Mouse (Mus musculus): ENCODE data around the gene Hsd17b11. TPM values are rescaled to one million over a fixed set of nuclear protein-coding genes. Genes with fewer than 3 reads are reported as not detected.

The Hsd17b11 gene
- polyA plus RNA-seq, 1 experiment from 2014 or later: 2.5 TPM

DNA sequence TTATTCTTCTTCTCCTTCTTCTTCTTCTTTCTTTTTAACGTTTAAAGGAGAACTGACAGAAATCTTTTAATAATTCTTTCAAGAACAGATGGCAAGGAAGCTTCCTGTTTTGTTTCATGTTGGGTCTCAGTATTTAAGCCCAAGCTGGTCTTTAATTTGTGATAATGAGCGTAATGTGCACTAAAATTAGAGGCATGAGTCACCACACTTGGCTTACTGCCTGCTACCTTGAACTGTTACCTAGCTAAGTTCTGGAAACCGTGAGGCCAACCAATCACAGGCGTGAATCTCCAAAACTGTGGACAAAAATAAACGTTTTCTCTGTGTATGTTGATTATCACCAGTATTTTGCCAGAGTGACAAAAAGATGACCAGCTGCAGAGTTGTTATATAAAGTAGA, 23.0 kb downstream of the Hsd17b11 start:
- no peak overlapping the region for H3K4me3 ChIP-seq
- no peaks in the 10 kb centered on the region for H3K27me3 ChIP-seq (ENCODE audit: insufficient read depth, poor library complexity, severe bottlenecking)
- DNase-seq (ENCODE audit: low spot score): no peak
- no peaks in the 10 kb centered on the region for H3K9me3 ChIP-seq
- WGBS: 64% methylated on average over 5 of the region's 5 CpGs
- H3K27ac ChIP-seq: no peak overlapping the region
- H3K36me3 ChIP-seq: peaks cover 6% of the 10 kb centered on the region; the same call in 1 of the 2 replicates
- H3K4me1 ChIP-seq: no peaks in the 10 kb centered on the region

GRCm38 (mm10) chr5:103995181-103995580, 26.5 kb downstream of the Hsd17b11 start:
- DNase-seq (ENCODE audit: low spot score): peak; percentile 66
- WGBS: 51% methylated on average over 3 of the region's 3 CpGs

DNA sequence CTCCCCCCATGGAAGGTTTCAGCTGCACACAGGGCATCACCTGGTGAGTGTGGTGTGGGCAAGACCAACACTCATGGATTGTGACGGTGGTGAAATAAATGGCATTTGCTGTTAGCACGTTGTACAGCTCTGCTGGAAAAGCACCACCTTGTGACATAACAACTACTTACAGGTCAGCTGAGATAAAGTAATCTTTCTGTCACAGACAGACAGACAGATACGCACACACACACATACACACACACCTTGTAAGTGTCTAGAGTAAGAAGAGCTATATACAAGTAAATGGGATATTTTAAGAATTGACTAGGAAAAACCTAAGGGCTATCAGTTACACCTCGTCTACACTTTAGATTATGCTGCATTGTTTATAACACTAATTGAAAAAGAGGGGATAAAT, 27.1 kb downstream of the Hsd17b11 start:
- peak; percentile 17 for DNase-seq (ENCODE audit: low spot score)
- Histone ChIP-seq H3K4me3 (no peak overlapping the region), H3K4me1 (no peaks in the 10 kb centered on the region), H3K9me3 (no peaks in the 10 kb centered on the region), H3K27ac (no peak overlapping the region), H3K36me3 (peaks cover 6% of the 10 kb centered on the region; the same call in 1 of the 2 replicates), H3K27me3 (ENCODE audit: insufficient read depth, poor library complexity, severe bottlenecking) (no peaks in the 10 kb centered on the region)
- 78% methylated on average over 4 of the region's 4 CpGs for WGBS

More at GRCm38 (mm10) chr5:103995181-103995580, 26.5 kb downstream of the Hsd17b11 start:
- Histone ChIP-seq H3K27ac (no peak overlapping the region), H3K4me3 (no peak overlapping the region), H3K27me3 (ENCODE audit: insufficient read depth, poor library complexity, severe bottlenecking) (no peaks in the 10 kb centered on the region), H3K36me3 (peaks cover 1% of the 10 kb centered on the region; the same call in 1 of the 2 replicates), H3K4me1 (no peaks in the 10 kb centered on the region), H3K9me3 (no peaks in the 10 kb centered on the region)

- no peak overlapping the region for H3K27ac ChIP-seq
- H3K36me3 ChIP-seq: peaks cover 15% of the 10 kb centered on the region
- 71% methylated on average over 1 of the region's 1 CpGs for WGBS
- no peak overlapping the region for H3K4me3 ChIP-seq
- no peaks in the 10 kb centered on the region for H3K4me1 ChIP-seq
- H3K9me3 ChIP-seq: no peaks in the 10 kb centered on the region
- no peaks in the 10 kb centered on the region for H3K27me3 ChIP-seq (ENCODE audit: insufficient read depth, poor library complexity, severe bottlenecking)
- peak; percentile 56 for DNase-seq (ENCODE audit: low spot score)
These were observed 28.1 kb downstream of the Hsd17b11 start for GRCm38 (mm10) chr5:103993601-103994000.

DNA sequence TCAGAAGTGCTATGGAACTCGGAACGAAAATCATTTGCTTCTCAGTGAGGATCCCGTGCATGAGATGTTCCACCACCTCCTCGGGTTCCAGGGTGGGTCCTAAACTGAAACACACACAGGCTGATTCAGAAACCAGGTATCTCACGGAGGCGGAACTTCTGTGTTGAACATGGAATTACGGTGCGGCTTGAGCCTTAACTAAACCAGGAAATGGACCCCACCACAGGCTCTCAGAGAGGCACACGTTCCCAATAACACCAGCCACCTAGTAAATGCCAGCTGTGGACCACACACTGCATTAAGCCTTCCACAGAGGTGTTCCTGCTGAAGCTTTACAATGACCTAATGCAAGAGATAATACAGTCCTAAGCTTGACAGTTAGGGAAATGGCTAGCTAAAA, 28.9 kb downstream of the Hsd17b11 start:
- Histone ChIP-seq H3K4me3 (no peak overlapping the region), H3K27ac (no peak overlapping the region), H3K9me3 (no peaks in the 10 kb centered on the region), H3K27me3 (ENCODE audit: insufficient read depth, poor library complexity, severe bottlenecking) (no peaks in the 10 kb centered on the region), H3K36me3 (peaks cover 15% of the 10 kb centered on the region), H3K4me1 (no peaks in the 10 kb centered on the region)
- DNase-seq (ENCODE audit: low spot score): peak; percentile 61
- 85% methylated on average over 9 of the region's 9 CpGs for WGBS

DNA sequence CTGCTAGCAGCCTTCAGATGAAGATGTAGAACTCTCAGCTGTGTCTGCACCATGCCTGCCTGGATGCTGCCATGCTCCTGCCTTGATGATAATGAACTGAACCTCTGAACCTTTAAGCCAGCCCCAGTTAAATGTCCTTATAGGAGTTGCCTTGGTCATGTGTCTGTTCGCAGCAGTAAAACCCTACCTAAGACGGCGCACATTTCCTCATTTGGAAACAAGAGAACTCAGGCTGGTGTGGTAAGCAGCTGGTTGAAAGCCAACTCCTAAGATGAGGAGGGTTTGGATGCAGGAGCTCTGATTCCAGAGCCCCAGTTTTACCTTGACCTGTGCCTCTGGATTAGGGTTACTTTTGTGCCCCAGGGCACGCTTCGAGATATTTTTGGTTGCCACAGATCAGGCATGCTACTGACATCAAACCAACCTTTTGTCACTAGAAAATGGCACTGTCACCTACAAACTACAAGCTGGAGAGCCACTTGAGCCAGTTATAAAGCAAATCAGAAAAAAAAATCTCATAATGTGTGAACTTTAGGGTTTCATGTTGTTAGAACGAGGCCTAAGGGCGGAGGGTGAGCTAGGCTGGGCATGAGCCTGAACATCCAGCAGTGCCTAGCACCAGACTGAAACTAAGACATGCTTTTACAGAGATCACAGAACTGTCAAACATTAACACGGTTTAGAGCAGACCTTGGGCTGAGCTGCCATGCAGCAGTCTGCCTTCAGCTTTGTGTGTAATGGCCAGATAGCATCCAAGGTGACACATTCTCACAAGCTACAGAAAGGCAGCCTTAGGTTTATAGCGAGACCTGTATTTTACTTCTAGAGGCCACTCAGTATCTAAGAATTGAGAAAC, 40.8 kb downstream of the Hsd17b11 start:
- Histone ChIP-seq H3K4me1 (no peaks in the 10 kb centered on the region), H3K27ac (no peak overlapping the region), H3K27me3 (ENCODE audit: insufficient read depth, poor library complexity, severe bottlenecking) (no peaks in the 10 kb centered on the region), H3K36me3 (no peaks in the 10 kb centered on the region), H3K9me3 (no peaks in the 10 kb centered on the region), H3K4me3 (no peak overlapping the region)
- peak; percentile 64 for DNase-seq (ENCODE audit: low spot score)
- whole genome bisulfite sequencing: 85% methylated on average over 9 of the region's 9 CpGs

GRCm38 (mm10) chr5:103977907-103978570, 43.7 kb downstream of the Hsd17b11 start:
- no peaks in the 10 kb centered on the region for H3K36me3 ChIP-seq
- no peaks in the 10 kb centered on the region for H3K27me3 ChIP-seq (ENCODE audit: insufficient read depth, poor library complexity, severe bottlenecking)
- 85% methylated on average over 7 of the region's 7 CpGs for WGBS
- no peaks in the 10 kb centered on the region for H3K4me1 ChIP-seq
- no peak overlapping the region for H3K27ac ChIP-seq
- no peaks in the 10 kb centered on the region for H3K9me3 ChIP-seq
- no peak overlapping the region for H3K4me3 ChIP-seq
- peak; percentile 30 for DNase-seq (ENCODE audit: low spot score)

- H3K4me3 ChIP-seq: no peak within 1 kb of the TSS
- H3K9me3 ChIP-seq: no peaks in the 10 kb centered on the region
- H3K36me3 ChIP-seq: no peaks in the 10 kb centered on the region
- H3K27ac ChIP-seq: no peak within 1 kb of the TSS
- 77% methylated on average over 4 of the region's 4 CpGs for WGBS
- H3K27me3 ChIP-seq (ENCODE audit: insufficient read depth, poor library complexity, severe bottlenecking): no peaks in the 10 kb centered on the region
- peak; percentile 46 for DNase-seq (ENCODE audit: low spot score)
- no peaks in the 10 kb centered on the region for H3K4me1 ChIP-seq
These were observed 44.4 kb downstream of the Hsd17b11 start, which contains the start of gene Hsd17b13 for GRCm38 (mm10) chr5:103977297-103977696. Gene Hsd17b13, minus strand, starts transcription at chr5:103977410.

DNA sequence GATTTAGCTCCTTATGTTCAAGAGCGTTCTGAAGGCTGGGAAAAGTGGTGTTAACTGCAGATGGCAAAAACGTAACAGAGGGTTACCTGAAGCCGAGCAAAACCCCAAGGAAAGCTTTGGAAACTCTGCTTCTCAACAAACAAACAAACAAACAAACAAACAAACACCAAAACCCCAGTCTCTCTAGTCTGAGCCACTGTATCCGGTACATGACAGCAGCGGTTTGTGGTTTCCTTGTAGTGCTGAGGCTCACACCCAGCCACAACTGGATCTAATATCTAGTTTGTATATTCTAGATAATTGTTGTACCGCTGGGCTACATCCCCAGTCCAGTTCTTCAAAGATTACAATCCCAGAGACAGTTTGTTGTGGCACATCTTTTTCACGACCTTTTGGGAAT, 46.0 kb downstream of the Hsd17b11 start:
- peak; percentile 53 for DNase-seq (ENCODE audit: low spot score)
- 74% methylated on average over 7 of the region's 7 CpGs for WGBS
- H3K27ac ChIP-seq: no peak overlapping the region

DNA sequence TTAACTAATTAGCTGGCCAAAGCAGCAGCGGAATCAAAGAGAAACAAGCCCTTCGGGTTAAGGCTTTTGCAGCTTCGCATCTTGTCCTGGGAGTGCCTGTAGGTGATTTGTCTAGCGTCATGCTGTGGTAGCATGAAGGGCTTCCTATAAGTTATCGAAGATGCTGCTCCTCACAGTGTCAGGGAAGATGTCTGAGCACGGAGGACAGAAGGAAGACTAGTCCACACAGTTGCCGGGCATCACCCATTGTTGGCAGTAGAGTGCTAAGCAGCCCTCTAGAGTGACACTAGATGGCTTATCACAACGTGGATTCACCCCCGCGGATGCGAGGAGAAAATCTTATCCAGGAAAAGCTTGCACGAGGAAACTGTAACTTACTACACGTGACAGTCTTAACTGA, 48.9 kb downstream of the Hsd17b11 start:
- H3K4me3 ChIP-seq: peak overlapping the region; percentile 22; the same call in 1 of the 2 replicates
- no peak overlapping the region for H3K27ac ChIP-seq
- no peaks in the 10 kb centered on the region for H3K36me3 ChIP-seq
- DNase-seq (ENCODE audit: low spot score): peak; percentile 58
- WGBS: 65% methylated on average over 13 of the region's 13 CpGs
- H3K9me3 ChIP-seq: no peaks in the 10 kb centered on the region
- H3K4me1 ChIP-seq: no peaks in the 10 kb centered on the region
- H3K27me3 ChIP-seq (ENCODE audit: insufficient read depth, poor library complexity, severe bottlenecking): no peaks in the 10 kb centered on the region

More for the DNA sequence above, 46.0 kb downstream of the Hsd17b11 start:
- H3K4me1 ChIP-seq: no peaks in the 10 kb centered on the region
- H3K9me3 ChIP-seq: no peaks in the 10 kb centered on the region
- no peaks in the 10 kb centered on the region for H3K27me3 ChIP-seq (ENCODE audit: insufficient read depth, poor library complexity, severe bottlenecking)
- no peaks in the 10 kb centered on the region for H3K36me3 ChIP-seq
- no peak overlapping the region for H3K4me3 ChIP-seq

- peak overlapping the region; percentile 22; the same call in 1 of the 2 replicates for H3K4me3 ChIP-seq
- no peaks in the 10 kb centered on the region for H3K27me3 ChIP-seq (ENCODE audit: insufficient read depth, poor library complexity, severe bottlenecking)
- peak; percentile 51 for DNase-seq (ENCODE audit: low spot score)
- no peaks in the 10 kb centered on the region for H3K36me3 ChIP-seq
- WGBS: 52% methylated on average over 19 of the region's 19 CpGs
- H3K4me1 ChIP-seq: no peaks in the 10 kb centered on the region
- no peaks in the 10 kb centered on the region for H3K9me3 ChIP-seq
- no peak overlapping the region for H3K27ac ChIP-seq
These were observed 49.3 kb downstream of the Hsd17b11 start for GRCm38 (mm10) chr5:103972379-103972778.

- Histone ChIP-seq H3K27ac (no peak overlapping the region), H3K36me3 (no peaks in the 10 kb centered on the region), H3K4me3 (no peak overlapping the region), H3K9me3 (no peaks in the 10 kb centered on the region), H3K27me3 (ENCODE audit: insufficient read depth, poor library complexity, severe bottlenecking) (no peaks in the 10 kb centered on the region), H3K4me1 (no peaks in the 10 kb centered on the region)
- WGBS: 60% methylated on average over 5 of the region's 5 CpGs
- peak; percentile 63 for DNase-seq (ENCODE audit: low spot score)
These were observed 50.7 kb downstream of the Hsd17b11 start for GRCm38 (mm10) chr5:103971051-103971450.

- WGBS: 64% methylated on average over 1 of the region's 1 CpGs
- H3K27me3 ChIP-seq (ENCODE audit: insufficient read depth, poor library complexity, severe bottlenecking): no peaks in the 10 kb centered on the region
- no peaks in the 10 kb centered on the region for H3K36me3 ChIP-seq
- no peaks in the 10 kb centered on the region for H3K9me3 ChIP-seq
- no peaks in the 10 kb centered on the region for H3K4me1 ChIP-seq
- H3K27ac ChIP-seq: no peak overlapping the region
- no peak for DNase-seq (ENCODE audit: low spot score)
- no peak overlapping the region for H3K4me3 ChIP-seq
These were observed 58.7 kb downstream of the Hsd17b11 start for GRCm38 (mm10) chr5:103962935-103963429.
